Mouse (Mus musculus) left cerebral cortex, adult 6 months (tissue): ENCODE measurements around the gene Nap1l5. TPM values are rescaled to one million over a fixed set of nuclear protein-coding genes. Genes with fewer than 3 reads are reported as not detected.

Experiments used
- long read RNA-seq, 2 experiments: library from polyadenylated mRNA; unstranded; transcript quantifications; one replicate each; pipeline ENCODE4 v2.0.0; 2019 to 2020
- polyA plus RNA-seq: library from polyadenylated mRNA; unstranded; fragments of <200 nt; fragmentation: Nextera tagmentation; gene quantifications from 2 replicates; pipeline ENCODE4 v1.2.3, GENCODE M21; 2021

Gene Nap1l5
- polyA plus RNA-seq, result 260 and 289 TPM in 2 replicates
- long read RNA-seq, experiment 1, transcript Nap1l5-202 (2 exons, 630 nt), result minor isoform, 33 of 2,142 reads
- long read RNA-seq, experiment 1, transcript Nap1l5-201 (1 exons, 1,844 nt), result major isoform, 2,056 of 2,142 reads
- long read RNA-seq, experiment 1, partial matches to known transcripts, result 0 of 2,142 reads
- long read RNA-seq, experiment 1, other reads (novel, unspliced or antisense), result 53 of 2,142 reads
- long read RNA-seq, experiment 2, transcript Nap1l5-202 (2 exons, 630 nt), result minor isoform, 7 of 468 reads
- long read RNA-seq, experiment 2, transcript Nap1l5-201 (1 exons, 1,844 nt), result major isoform, 453 of 468 reads
- long read RNA-seq, experiment 2, partial matches to known transcripts, result 0 of 468 reads
- long read RNA-seq, experiment 2, other reads (novel, unspliced or antisense), result 8 of 468 reads

DNA sequence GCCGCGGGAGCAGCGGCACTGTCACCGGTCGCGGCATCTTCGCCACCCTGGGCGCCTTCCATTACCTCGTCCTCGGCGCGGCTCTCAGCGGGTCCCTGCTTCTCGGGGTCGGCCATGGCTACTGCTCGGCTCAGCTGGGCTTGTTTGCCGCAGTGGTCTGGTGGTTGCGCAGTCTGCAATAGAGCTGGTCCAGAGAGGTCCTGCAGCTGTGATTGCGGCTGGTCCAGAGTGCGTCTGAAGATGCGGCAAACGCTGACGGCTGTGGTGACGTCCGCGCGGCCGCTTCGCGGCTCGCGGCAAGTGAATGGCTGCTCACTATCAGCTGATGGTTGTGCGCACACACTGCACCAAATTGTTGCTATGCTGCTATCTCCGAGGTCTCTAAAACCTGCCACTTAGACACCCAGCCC is at the start of gene Nap1l5:
Gene Nap1l5, minus strand, starts transcription at position 225 of the 410 bp plus-strand sequence.

Other genes with a start within 250 kb of the Nap1l5 start
- gene Herc3, start 75.6 kb downstream of the Nap1l5 start, polyA plus RNA-seq, result 29.2 and 48.7 TPM in 2 replicates
- 4.9 and 6.4 TPM in 2 replicates for gene Fam13a, start 117.5 kb upstream of the Nap1l5 start, polyA plus RNA-seq